Mouse (Mus musculus): ENCODE measurements at regions not wholly inside any gene's neighbourhood (a gene's known extent, or its start where the extent isn't known, plus 50 kb on each side); places are given as distances from the start of the nearest gene placed in this dataset.

DNA sequence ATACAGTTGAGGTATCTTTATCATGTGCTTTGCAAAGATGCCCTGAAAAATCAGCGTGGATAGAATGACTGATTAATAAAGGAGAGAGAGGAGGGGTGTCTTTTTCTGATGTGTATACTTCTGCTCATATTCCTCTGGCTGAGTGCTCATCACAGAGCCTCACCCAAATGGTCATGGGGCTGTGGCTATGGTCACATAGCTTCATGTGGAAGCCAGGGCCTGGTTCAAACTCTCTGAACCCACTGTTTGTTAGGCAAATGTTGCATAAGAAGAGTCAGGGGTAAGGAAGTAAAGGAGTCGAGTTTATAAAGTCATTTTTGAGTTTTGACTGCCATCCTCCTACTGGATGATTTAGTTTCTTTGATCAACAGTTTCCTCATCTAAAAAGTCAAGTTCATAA, 221.0 kb downstream of the Fzd1 start:
- Histone ChIP-seq H3K36me3 (no peaks in the 10 kb centered on the region), H3K4me1 (no peaks in the 10 kb centered on the region), H3K27ac (no peak overlapping the region), H3K9me3 (replicated peaks) (no peaks in the 10 kb centered on the region), H3K9ac (no peak overlapping the region), H3K27me3 (no peaks in the 10 kb centered on the region), H3K4me3 (no peak overlapping the region), H3K4me2 (replicated peaks) (no peak overlapping the region)
- WGBS, result 82% methylated on average over 2 of the region's 2 CpGs
- ATAC-seq (ENCODE audit: low FRiP score), result no peak

GRCm38 (mm10) chr5:4535951-4536350, 221.9 kb downstream of the Fzd1 start:
- Histone ChIP-seq H3K9ac (no peak overlapping the region), H3K36me3 (no peaks in the 10 kb centered on the region), H3K27ac (no peak overlapping the region), H3K4me2 (replicated peaks) (no peak overlapping the region), H3K27me3 (no peaks in the 10 kb centered on the region), H3K9me3 (replicated peaks) (no peaks in the 10 kb centered on the region), H3K4me1 (no peaks in the 10 kb centered on the region; the same call in 1 of the 2 replicates), H3K4me3 (no peak overlapping the region)
- no peak for ATAC-seq (ENCODE audit: low FRiP score)
- WGBS, result 83% methylated on average over 8 of the region's 8 CpGs

- H3K9ac ChIP-seq, result no peak overlapping the region
- no peak for ATAC-seq (ENCODE audit: low FRiP score)
- H3K4me2 ChIP-seq (replicated peaks), result no peak overlapping the region
- no peaks in the 10 kb centered on the region for H3K27me3 ChIP-seq
- no peak overlapping the region for H3K4me3 ChIP-seq
- H3K36me3 ChIP-seq, result no peaks in the 10 kb centered on the region
- no peak overlapping the region for H3K27ac ChIP-seq
- WGBS, result 81% methylated on average over 2 of the region's 2 CpGs
- peaks cover 10% of the 10 kb centered on the region for H3K4me1 ChIP-seq
- H3K9me3 ChIP-seq (replicated peaks), result no peaks in the 10 kb centered on the region
These were observed 223.3 kb downstream of the Fzd1 start for GRCm38 (mm10) chr5:4534512-4534911.

- no peak for ATAC-seq (ENCODE audit: low FRiP score)
- Histone ChIP-seq H3K27me3 (no peaks in the 10 kb centered on the region), H3K27ac (no peak overlapping the region), H3K4me2 (replicated peaks) (no peak overlapping the region), H3K9me3 (replicated peaks) (no peaks in the 10 kb centered on the region), H3K9ac (no peak overlapping the region), H3K36me3 (no peaks in the 10 kb centered on the region), H3K4me3 (no peak overlapping the region), H3K4me1 (peaks cover 10% of the 10 kb centered on the region)
- WGBS, result 29% methylated on average over 10 of the region's 10 CpGs
These were observed 227.4 kb downstream of the Fzd1 start for GRCm38 (mm10) chr5:4530236-4531067.

- Histone ChIP-seq H3K27me3 (no peaks in the 10 kb centered on the region), H3K9me3 (replicated peaks) (no peaks in the 10 kb centered on the region), H3K4me1 (peaks cover 10% of the 10 kb centered on the region), H3K4me2 (replicated peaks) (no peak overlapping the region), H3K27ac (no peak overlapping the region), H3K9ac (no peak overlapping the region), H3K36me3 (no peaks in the 10 kb centered on the region), H3K4me3 (no peak overlapping the region)
- WGBS, result 88% methylated on average over 9 of the region's 9 CpGs
- no peak for ATAC-seq (ENCODE audit: low FRiP score)
These were observed 231.6 kb downstream of the Fzd1 start for GRCm38 (mm10) chr5:4526042-4526815.

DNA sequence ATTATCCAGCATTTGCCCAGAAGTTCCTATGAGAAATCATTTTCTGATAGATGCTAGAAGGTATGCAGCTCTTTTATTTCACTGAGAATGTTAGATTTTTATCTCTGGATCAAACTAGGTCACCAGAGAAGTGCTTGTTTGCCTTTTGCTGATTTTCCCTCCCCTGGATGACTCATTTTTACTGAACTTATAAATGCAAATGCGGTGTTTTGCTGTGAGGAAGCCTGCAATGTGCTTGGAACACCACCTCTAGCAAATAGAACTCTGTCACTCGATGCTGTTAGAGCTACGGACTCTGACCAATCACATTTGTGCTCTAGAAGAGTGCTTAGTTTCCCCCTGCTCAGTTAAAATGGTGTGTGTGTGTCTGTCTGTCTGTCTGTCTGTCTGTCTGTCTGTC, 257.2 kb downstream of the Fzd1 start:
- Histone ChIP-seq H3K4me2 (replicated peaks) (no peak overlapping the region), H3K36me3 (no peaks in the 10 kb centered on the region), H3K27me3 (peaks cover 4% of the 10 kb centered on the region), H3K4me3 (no peak overlapping the region), H3K9ac (no peak overlapping the region), H3K4me1 (peaks cover 24% of the 10 kb centered on the region; the same call in 1 of the 2 replicates), H3K9me3 (replicated peaks) (no peaks in the 10 kb centered on the region), H3K27ac (no peak overlapping the region)
- ATAC-seq (ENCODE audit: low FRiP score), result no peak
- WGBS, result 94% methylated on average over 3 of the region's 3 CpGs

GRCm38 (mm10) chr5:4499036-4499435, 258.8 kb downstream of the Fzd1 start:
- no peaks in the 10 kb centered on the region for H3K9me3 ChIP-seq (replicated peaks)
- peak overlapping the region; percentile 12; the same call in 1 of the 2 replicates for H3K27ac ChIP-seq
- H3K4me2 ChIP-seq (replicated peaks), result no peak overlapping the region
- no peak for ATAC-seq (ENCODE audit: low FRiP score)
- H3K27me3 ChIP-seq, result peaks cover 10% of the 10 kb centered on the region
- no peak overlapping the region for H3K9ac ChIP-seq
- H3K4me1 ChIP-seq, result peaks cover 24% of the 10 kb centered on the region; the same call in 1 of the 2 replicates
- no peaks in the 10 kb centered on the region for H3K36me3 ChIP-seq
- H3K4me3 ChIP-seq, result no peak overlapping the region
- WGBS, result 14% methylated on average over 4 of the region's 4 CpGs

DNA sequence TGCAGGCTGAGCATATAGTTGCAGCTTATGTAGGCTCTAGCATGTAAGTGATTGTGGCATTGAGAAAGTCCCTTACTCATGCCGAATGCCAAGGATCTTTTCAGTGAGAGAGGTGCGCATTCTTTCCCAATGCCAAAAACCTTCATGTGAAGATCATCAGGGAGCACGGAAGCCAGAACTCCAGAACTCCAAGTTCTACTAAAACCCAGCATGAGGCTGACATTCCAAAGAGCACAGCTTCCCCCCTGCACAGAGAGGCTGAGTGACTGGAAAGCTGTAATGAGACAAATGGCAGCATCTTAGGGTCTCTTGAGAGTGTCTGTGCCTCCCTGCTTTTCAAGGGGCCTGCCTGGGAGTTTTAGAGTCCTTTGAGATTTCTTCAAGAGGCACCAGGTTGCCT, 259.4 kb downstream of the Fzd1 start:
- ATAC-seq (ENCODE audit: low FRiP score), result no peak
- peaks cover 24% of the 10 kb centered on the region; the same call in 1 of the 2 replicates for H3K4me1 ChIP-seq
- H3K36me3 ChIP-seq, result no peaks in the 10 kb centered on the region
- no peak overlapping the region for H3K4me2 ChIP-seq (replicated peaks)
- 68% methylated on average over 3 of the region's 3 CpGs for WGBS
- no peak overlapping the region for H3K4me3 ChIP-seq
- H3K9me3 ChIP-seq (replicated peaks), result no peaks in the 10 kb centered on the region
- H3K27ac ChIP-seq, result no peak overlapping the region
- no peak overlapping the region for H3K9ac ChIP-seq
- peaks cover 14% of the 10 kb centered on the region for H3K27me3 ChIP-seq

DNA sequence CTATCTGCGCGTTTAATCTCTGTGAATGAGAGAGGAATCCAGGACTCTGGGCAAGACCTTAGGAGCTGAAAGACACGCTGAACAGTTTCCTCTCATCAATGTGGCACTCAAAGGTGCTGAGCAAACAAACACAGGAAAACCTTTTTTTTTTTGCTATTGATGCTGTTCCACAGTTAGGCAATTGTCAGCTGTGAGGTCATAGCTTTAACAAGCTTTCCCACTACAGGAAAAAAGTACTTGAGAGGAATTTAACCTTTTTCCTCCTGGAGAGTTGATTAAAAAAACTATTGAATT, 261.0 kb downstream of the Fzd1 start:
- no peaks in the 10 kb centered on the region for H3K36me3 ChIP-seq
- H3K4me1 ChIP-seq, result peaks cover 24% of the 10 kb centered on the region; the same call in 1 of the 2 replicates
- peaks cover 14% of the 10 kb centered on the region for H3K27me3 ChIP-seq
- no peak for ATAC-seq (ENCODE audit: low FRiP score)
- no peak overlapping the region for H3K4me3 ChIP-seq
- peak overlapping the region; percentile 37 for H3K4me2 ChIP-seq (replicated peaks)
- 0 out of 2 replicates have a peak overlapping the region, but pooled peaks have one; percentile 30 for H3K27ac ChIP-seq
- no peak overlapping the region for H3K9ac ChIP-seq
- H3K9me3 ChIP-seq (replicated peaks), result no peaks in the 10 kb centered on the region
- 30% methylated on average over 3 of the region's 3 CpGs for WGBS

DNA sequence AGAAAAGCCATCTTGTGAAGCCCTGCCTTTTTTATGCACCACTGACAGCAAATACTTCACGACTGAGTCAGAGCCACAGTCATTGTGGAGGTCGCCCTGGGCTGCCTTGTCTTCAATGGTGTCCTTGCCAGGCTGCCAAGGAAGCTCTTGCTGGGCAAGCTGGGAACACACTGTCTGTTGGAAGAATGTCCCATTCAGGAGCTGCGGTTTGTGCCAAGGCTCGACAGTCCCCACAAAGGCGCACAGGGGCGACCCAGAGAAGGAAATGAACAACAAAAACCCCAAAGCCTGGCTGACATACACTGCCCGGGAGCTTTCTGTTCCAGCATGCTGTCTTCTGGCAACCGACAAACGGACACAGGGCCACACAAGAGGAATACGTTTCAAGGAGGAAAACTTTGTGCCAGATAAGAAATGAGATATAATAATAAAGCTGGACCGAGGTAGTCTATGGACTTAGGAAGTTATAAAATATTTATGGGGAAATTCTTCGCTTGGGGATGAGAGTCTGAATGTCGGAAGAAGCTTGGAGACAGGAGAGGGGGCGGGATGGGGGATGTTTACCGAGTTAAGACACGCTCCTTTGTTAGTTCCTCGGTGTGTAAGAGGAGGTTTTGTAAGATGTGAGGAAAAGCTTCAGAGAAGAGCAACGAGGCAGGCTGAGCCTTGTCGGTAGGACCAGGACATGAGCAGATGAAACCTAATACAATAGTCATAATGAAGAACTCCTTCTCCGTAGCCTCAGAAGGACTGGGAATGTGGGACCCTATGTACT, 261.5 kb downstream of the Fzd1 start:
- Histone ChIP-seq H3K9me3 (replicated peaks) (no peaks in the 10 kb centered on the region), H3K36me3 (no peaks in the 10 kb centered on the region), H3K4me3 (no peak overlapping the region), H3K9ac (no peak overlapping the region), H3K27me3 (peaks cover 14% of the 10 kb centered on the region), H3K4me2 (replicated peaks) (peak overlapping the region; percentile 37), H3K27ac (0 out of 2 replicates have a peak overlapping the region, but pooled peaks have one; percentile 30), H3K4me1 (peaks cover 24% of the 10 kb centered on the region; the same call in 1 of the 2 replicates)
- WGBS, result 16% methylated on average over 20 of the region's 20 CpGs
- ATAC-seq (ENCODE audit: low FRiP score), result peak; percentile 85

DNA sequence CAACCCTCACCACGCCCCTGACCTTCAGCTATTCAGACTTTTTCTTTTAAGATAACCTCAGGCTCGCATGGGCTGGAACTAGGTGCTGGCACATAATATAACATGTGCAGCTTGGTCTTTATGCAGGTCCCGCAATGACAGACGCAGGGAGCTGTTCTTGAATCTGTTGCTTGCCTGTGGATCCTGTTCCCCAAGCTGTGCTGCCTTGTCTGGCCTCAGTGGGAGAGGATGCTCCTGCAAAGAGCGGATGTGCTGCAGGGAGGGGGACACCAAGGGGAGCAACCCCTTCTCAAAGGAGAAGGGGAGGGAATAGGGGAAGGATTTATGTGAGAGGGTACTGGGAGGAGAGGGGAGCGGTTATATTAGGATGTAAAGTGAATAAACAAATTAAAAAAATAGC, 262.4 kb downstream of the Fzd1 start:
- no peaks in the 10 kb centered on the region for H3K9me3 ChIP-seq (replicated peaks)
- 35% methylated on average over 6 of the region's 6 CpGs for WGBS
- peaks cover 14% of the 10 kb centered on the region for H3K27me3 ChIP-seq
- H3K9ac ChIP-seq, result no peak overlapping the region
- no peak overlapping the region for H3K4me3 ChIP-seq
- no peak overlapping the region for H3K27ac ChIP-seq
- no peak overlapping the region for H3K4me2 ChIP-seq (replicated peaks)
- peaks cover 24% of the 10 kb centered on the region; the same call in 1 of the 2 replicates for H3K4me1 ChIP-seq
- no peaks in the 10 kb centered on the region for H3K36me3 ChIP-seq
- peak; percentile 57; the same call in 1 of the 2 replicates for ATAC-seq (ENCODE audit: low FRiP score)

All from hindbrain, embryonic 12.5 days (tissue).